Mouse (Mus musculus): Measurements from ENCODE around the gene Prss16. TPM values are rescaled to one million over a fixed set of nuclear protein-coding genes. Genes with fewer than 3 reads are reported as not detected.

The Prss16 gene
- polyA plus RNA-seq, 1 experiment from 2014 or later, result 0.20 TPM

DNA sequence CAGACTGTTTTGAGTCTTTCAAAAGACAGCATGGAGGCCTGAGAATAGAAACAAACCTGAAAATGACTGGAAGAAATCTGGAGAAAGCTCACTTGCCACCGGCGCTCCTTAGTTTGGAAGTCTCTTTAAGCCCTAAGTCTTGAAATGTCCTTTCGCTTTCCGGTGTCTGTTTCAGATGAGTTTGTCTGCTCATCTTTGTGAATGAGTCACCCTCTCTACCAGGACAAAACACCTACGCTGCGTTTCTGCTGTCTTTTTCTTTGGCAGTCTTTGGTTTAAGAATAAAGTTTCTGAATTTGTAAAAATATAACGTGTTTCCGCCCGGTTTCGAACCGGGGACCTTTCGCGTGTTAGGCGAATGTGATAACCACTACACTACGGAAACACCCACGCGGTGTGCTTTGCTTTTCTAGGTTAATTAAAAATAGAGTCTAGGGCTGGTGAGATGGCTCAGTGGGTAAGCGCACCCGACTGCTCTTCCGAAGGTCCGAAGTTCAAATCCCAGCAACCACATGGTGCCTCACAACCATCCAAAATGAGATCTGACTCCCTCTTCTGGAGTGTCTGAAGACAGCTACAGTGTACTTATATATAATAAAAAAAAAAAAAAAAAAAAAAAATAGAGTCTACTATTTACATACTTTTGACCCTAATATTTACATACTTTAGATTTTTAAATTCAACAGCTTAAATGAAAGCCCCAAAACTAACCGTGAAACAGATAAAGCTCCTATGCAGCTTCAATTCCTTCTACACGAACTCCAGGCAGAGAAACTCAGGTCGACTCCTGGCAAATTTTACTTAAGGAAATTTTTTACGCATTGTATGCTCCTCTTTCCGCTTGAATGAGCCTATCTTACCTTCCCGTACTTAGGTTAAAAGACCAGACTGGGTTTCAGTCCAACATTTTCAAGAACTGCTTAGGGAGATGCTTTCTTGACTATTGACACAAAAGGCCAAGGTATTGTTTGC lies 6.2 kb upstream of the Prss16 start:
- Histone ChIP-seq H3K27ac (replicated peaks; ENCODE audit: low read depth, low read length) (no peak overlapping the region), H3K27me3 (ENCODE audit: control insufficient read depth, insufficient read depth, low read length) (peaks cover 44% of the 10 kb centered on the region), H3K4me1 (ENCODE audit: control insufficient read depth, insufficient read depth, low read length) (0 out of 2 replicates have a peak, but pooled peaks cover 2% of the 10 kb centered on the region), H3K36me3 (ENCODE audit: control insufficient read depth, insufficient read depth, low read length) (no peaks in the 10 kb centered on the region), H3K9me3 (ENCODE audit: control insufficient read depth, low read length) (no peaks in the 10 kb centered on the region), H3K9ac (ENCODE audit: low read length) (no peak overlapping the region), H3K4me2 (ENCODE audit: low read depth, severe bottlenecking) (no peak overlapping the region), H3K4me3 (ENCODE audit: low read depth, low read length) (no peak overlapping the region)
- 13% methylated on average over 27 of the region's 27 CpGs for WGBS
- DNase-seq (ENCODE audit: low spot score) (peak; percentile 91), ATAC-seq (ENCODE audit: insufficient number of reproducible peaks, low FRiP score, low TSS enrichment, low read depth) (peak; percentile 46; the same call in 1 of the 2 replicates)

DNA sequence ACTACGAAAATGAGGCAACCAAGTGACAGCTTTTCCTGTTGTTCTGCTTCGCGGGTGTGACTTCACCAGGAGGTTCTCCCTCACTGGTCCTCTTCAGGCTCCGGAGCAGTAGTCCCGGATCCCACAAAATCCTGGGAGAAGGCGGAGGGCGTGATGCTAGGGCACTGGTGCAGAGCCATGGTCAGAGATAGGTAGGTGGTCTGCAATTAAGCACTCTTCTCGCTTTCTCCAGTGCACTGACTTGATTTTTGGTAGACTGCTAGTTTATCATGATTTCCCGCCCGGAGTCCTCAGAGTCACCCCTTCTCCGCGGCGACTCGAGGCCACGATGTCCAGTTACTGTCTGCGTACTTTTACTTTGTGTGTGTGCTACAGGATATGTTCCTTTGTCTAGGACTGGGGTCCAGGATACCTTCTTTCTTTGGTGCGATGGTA lies 4.9 kb upstream of the Prss16 start:
- 12% methylated on average over 17 of the region's 17 CpGs for WGBS
- Histone ChIP-seq H3K4me2 (ENCODE audit: low read depth, severe bottlenecking) (peak overlapping the region; percentile 23; the same call in 1 of the 2 replicates), H3K27me3 (ENCODE audit: control insufficient read depth, insufficient read depth, low read length) (peaks cover 45% of the 10 kb centered on the region), H3K4me3 (ENCODE audit: low read depth, low read length) (peak overlapping the region; percentile 8; the same call in 1 of the 2 replicates), H3K4me1 (ENCODE audit: control insufficient read depth, insufficient read depth, low read length) (no peaks in the 10 kb centered on the region), H3K9ac (ENCODE audit: low read length) (no peak overlapping the region), H3K27ac (replicated peaks; ENCODE audit: low read depth, low read length) (no peak overlapping the region), H3K9me3 (ENCODE audit: control insufficient read depth, low read length) (no peaks in the 10 kb centered on the region), H3K36me3 (ENCODE audit: control insufficient read depth, insufficient read depth, low read length) (no peaks in the 10 kb centered on the region)
- ATAC-seq (ENCODE audit: insufficient number of reproducible peaks, low FRiP score, low TSS enrichment, low read depth) (no peak), DNase-seq (ENCODE audit: low spot score) (no peak)

DNA sequence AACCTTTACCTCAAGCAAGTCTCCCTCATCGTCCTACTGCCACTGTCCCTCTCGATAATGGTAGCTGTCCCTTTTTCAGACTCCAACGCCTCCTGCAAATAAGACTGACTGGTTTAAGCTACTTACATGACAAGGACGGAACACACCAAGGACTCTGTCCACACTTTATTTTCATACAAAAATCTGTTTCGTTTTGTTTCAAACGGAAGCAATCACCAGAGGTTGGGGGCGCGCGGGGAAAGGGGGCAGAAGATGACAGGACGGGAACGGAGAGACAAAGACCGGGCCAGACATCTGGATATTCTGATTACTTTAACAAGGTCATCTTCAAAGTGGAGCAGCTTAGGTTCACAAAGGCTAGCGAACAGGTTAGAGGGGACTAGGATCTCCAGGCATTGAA lies 4.2 kb upstream of the Prss16 start:
- Histone ChIP-seq H3K4me1 (ENCODE audit: control insufficient read depth, insufficient read depth, low read length) (no peaks in the 10 kb centered on the region), H3K27me3 (ENCODE audit: control insufficient read depth, insufficient read depth, low read length) (peaks cover 48% of the 10 kb centered on the region), H3K4me3 (ENCODE audit: low read depth, low read length) (no peak overlapping the region), H3K36me3 (ENCODE audit: control insufficient read depth, insufficient read depth, low read length) (no peaks in the 10 kb centered on the region), H3K27ac (replicated peaks; ENCODE audit: low read depth, low read length) (no peak overlapping the region), H3K9me3 (ENCODE audit: control insufficient read depth, low read length) (no peaks in the 10 kb centered on the region), H3K4me2 (ENCODE audit: low read depth, severe bottlenecking) (no peak overlapping the region), H3K9ac (ENCODE audit: low read length) (no peak overlapping the region)
- WGBS, result 18% methylated on average over 13 of the region's 13 CpGs
- DNase-seq (ENCODE audit: low spot score) (no peak), ATAC-seq (ENCODE audit: insufficient number of reproducible peaks, low FRiP score, low TSS enrichment, low read depth) (no peak)

DNA sequence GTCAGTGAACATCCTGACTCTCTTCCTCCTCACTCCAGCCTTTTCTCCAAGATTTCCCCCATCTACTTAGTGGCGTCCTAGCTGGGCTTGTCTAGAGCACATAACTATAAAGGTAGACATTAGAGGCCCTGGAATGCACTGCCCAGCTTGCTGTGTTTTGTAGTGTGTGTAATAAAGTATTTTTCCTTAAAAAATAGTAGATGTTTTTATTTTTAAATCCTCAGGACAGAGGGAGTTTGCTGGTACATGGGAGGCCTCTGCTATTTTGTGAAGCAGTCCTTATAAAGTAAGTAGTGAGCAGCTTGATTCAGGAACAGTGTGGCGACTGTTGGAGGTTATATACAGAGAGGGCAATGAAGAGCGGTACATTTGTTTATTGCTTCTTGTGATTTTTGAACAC lies 835 bp downstream of the Prss16 start:
- peaks cover 78% of the 10 kb centered on the region for H3K27me3 ChIP-seq (ENCODE audit: control insufficient read depth, insufficient read depth, low read length)
- H3K27ac ChIP-seq (replicated peaks; ENCODE audit: low read depth, low read length), result no peak overlapping the region
- ATAC-seq (ENCODE audit: insufficient number of reproducible peaks, low FRiP score, low TSS enrichment, low read depth) (no peak), DNase-seq (ENCODE audit: low spot score) (no peak)
- no peak overlapping the region for H3K4me2 ChIP-seq (ENCODE audit: low read depth, severe bottlenecking)
- no peak overlapping the region for H3K9ac ChIP-seq (ENCODE audit: low read length)
- no peaks in the 10 kb centered on the region for H3K36me3 ChIP-seq (ENCODE audit: control insufficient read depth, insufficient read depth, low read length)
- 80% methylated on average over 3 of the region's 3 CpGs for WGBS
- H3K9me3 ChIP-seq (ENCODE audit: control insufficient read depth, low read length), result no peaks in the 10 kb centered on the region
- no peaks in the 10 kb centered on the region; the same call in 1 of the 2 replicates for H3K4me1 ChIP-seq (ENCODE audit: control insufficient read depth, insufficient read depth, low read length)
- H3K4me3 ChIP-seq (ENCODE audit: low read depth, low read length), result no peak overlapping the region

DNA sequence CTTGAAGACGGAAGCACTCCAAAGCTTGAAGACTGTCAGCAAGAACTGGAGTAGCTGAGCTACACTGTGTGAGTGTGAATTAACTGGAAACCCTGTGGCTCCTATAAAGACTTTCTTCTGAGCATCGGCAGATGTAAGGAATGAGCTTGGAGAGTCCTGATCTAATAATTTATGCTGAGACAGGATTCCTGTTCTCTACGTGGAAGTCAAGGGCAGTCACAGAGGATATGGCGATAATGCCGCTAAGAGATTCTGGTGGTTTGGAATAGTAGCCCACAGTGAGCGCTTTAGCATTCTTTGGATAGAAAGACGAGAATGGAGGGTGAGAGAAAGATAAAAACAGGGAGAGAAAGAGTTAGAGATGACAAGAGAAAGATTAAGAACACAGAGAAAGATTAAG lies 1.7 kb downstream of the Prss16 start:
- ATAC-seq (ENCODE audit: insufficient number of reproducible peaks, low FRiP score, low TSS enrichment, low read depth), result no peak
- Histone ChIP-seq H3K4me2 (ENCODE audit: low read depth, severe bottlenecking) (no peak overlapping the region; the same call in 1 of the 2 replicates), H3K9me3 (ENCODE audit: control insufficient read depth, low read length) (no peaks in the 10 kb centered on the region), H3K27me3 (ENCODE audit: control insufficient read depth, insufficient read depth, low read length) (peaks cover 85% of the 10 kb centered on the region), H3K4me3 (ENCODE audit: low read depth, low read length) (no peak overlapping the region), H3K36me3 (ENCODE audit: control insufficient read depth, insufficient read depth, low read length) (no peaks in the 10 kb centered on the region), H3K4me1 (ENCODE audit: control insufficient read depth, insufficient read depth, low read length) (no peaks in the 10 kb centered on the region; the same call in 1 of the 2 replicates), H3K9ac (ENCODE audit: low read length) (no peak overlapping the region), H3K27ac (replicated peaks; ENCODE audit: low read depth, low read length) (no peak overlapping the region)
- WGBS, result 51% methylated on average over 7 of the region's 7 CpGs
- DNase-seq (ENCODE audit: low spot score), result no peak

DNA sequence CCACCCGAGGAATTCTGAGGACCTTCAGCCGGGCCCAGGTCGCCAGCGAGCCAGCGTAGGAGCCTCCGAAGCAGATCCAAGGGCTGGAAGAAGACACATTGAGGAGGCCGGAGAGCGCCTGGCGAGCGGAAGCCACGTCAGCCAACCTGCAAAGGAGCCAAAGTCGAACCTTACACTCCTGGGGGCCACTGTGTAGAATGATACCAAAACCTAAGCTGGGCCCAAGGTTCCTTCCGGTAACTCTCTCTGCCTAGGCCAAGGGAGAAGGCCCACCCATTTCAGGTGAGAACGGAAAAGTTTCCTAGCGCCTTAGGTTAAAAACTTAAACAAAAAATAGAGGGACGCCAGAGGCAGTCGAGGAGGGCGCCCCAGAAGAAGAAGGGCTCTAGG lies 2.4 kb downstream of the Prss16 start:
- WGBS, result 2% methylated on average over 18 of the region's 18 CpGs
- H3K4me1 ChIP-seq (ENCODE audit: control insufficient read depth, insufficient read depth, low read length), result no peaks in the 10 kb centered on the region; the same call in 1 of the 2 replicates
- no peak for ATAC-seq (ENCODE audit: insufficient number of reproducible peaks, low FRiP score, low TSS enrichment, low read depth)
- H3K9ac ChIP-seq (ENCODE audit: low read length), result no peak overlapping the region
- peak overlapping the region; percentile 91 for H3K4me2 ChIP-seq (ENCODE audit: low read depth, severe bottlenecking)
- peaks cover 82% of the 10 kb centered on the region for H3K27me3 ChIP-seq (ENCODE audit: control insufficient read depth, insufficient read depth, low read length)
- no peak for DNase-seq (ENCODE audit: low spot score)
- no peaks in the 10 kb centered on the region for H3K36me3 ChIP-seq (ENCODE audit: control insufficient read depth, insufficient read depth, low read length)
- no peaks in the 10 kb centered on the region for H3K9me3 ChIP-seq (ENCODE audit: control insufficient read depth, low read length)
- peak overlapping the region; percentile 49 for H3K4me3 ChIP-seq (ENCODE audit: low read depth, low read length)
- no peak overlapping the region for H3K27ac ChIP-seq (replicated peaks; ENCODE audit: low read depth, low read length)

DNA sequence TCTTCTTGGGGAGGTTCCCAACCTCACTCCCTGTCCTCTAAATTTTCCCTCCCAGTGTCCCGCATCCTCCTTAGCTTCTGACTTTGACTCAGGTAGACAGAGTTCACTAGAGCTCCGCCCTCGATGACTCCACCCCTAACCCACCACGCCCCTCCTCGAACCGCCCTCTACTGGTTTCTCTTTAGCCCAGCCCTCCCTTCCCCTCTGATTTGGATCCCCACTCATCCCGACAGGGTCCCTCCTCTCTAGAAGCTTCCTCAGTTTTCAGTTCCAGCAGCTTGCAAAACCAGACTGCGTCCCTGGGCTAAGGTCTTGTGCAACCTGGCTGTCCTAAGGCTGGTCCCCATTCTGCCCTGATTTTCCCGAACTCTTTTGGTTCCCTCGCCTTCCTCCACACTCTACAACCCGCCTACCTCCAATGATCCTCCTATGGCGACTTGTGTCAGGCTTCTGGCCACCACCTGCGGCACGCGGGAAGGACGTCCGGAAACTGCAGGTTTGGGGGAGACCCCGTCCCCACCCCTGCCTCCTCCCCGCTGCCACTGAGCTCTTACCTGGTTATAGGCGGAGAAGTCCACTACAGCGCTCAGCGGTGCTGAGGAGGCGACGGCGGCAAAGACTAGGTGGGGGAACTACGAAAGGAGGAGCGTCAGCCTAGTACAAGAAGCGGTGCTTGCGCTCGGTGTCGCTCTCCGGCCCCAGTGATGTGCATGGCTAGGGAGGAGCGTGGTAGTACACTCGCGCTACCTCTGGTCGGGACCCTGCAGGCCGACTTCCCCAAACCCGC lies 3.0 kb downstream of the Prss16 start:
- Histone ChIP-seq H3K36me3 (ENCODE audit: control insufficient read depth, insufficient read depth, low read length) (no peaks in the 10 kb centered on the region), H3K27me3 (ENCODE audit: control insufficient read depth, insufficient read depth, low read length) (peaks cover 85% of the 10 kb centered on the region), H3K9ac (ENCODE audit: low read length) (no peak overlapping the region), H3K4me2 (ENCODE audit: low read depth, severe bottlenecking) (peak overlapping the region; percentile 91), H3K4me1 (ENCODE audit: control insufficient read depth, insufficient read depth, low read length) (no peaks in the 10 kb centered on the region; the same call in 1 of the 2 replicates), H3K27ac (replicated peaks; ENCODE audit: low read depth, low read length) (no peak overlapping the region), H3K9me3 (ENCODE audit: control insufficient read depth, low read length) (no peaks in the 10 kb centered on the region), H3K4me3 (ENCODE audit: low read depth, low read length) (peak overlapping the region; percentile 49)
- WGBS, result under 1% methylated on average over 38 of the region's 38 CpGs
- ATAC-seq (ENCODE audit: insufficient number of reproducible peaks, low FRiP score, low TSS enrichment, low read depth) (peak; percentile 87), DNase-seq (ENCODE audit: low spot score) (peak; percentile 78)
